Mouse (Mus musculus) cerebellum, postnatal 14 days (tissue): ENCODE results near the gene Osgin1.

Source experiments
- DNase-seq, 2 experiments: peaks; one replicate each; pipeline ENCODE4 v3.0.0; 2021; ENCODE audit warnings: mixed read lengths in 2 of 2

Osgin1 gene

GRCm38 (mm10) chr8:119446211-119446989, 12.5 kb downstream of the Osgin1 start, which contains the start of gene Necab2:
TSS of gene Necab2 (plus strand) at chr8:119446719.
- peak; percentile 95 to 98 for DNase-seq

GRCm38 (mm10) chr8:119446990-119447780, 13.3 kb downstream of the Osgin1 start:
- DNase-seq, result peak in 1 of 2 experiments; percentile 52

GRCm38 (mm10) chr8:119447781-119448170, 13.9 kb downstream of the Osgin1 start:
- DNase-seq, result no peak

GRCm38 (mm10) chr8:119449627-119450026, 15.7 kb downstream of the Osgin1 start:
- DNase-seq, result no peak

- no peak for DNase-seq
Observed at GRCm38 (mm10) chr8:119451131-119451530, 17.2 kb downstream of the Osgin1 start.

GRCm38 (mm10) chr8:119452919-119453318, 19.0 kb downstream of the Osgin1 start:
- no peak for DNase-seq

- DNase-seq, result no peak
Observed at GRCm38 (mm10) chr8:119456045-119456444, 22.1 kb downstream of the Osgin1 start.

GRCm38 (mm10) chr8:119459724-119460123, 25.8 kb downstream of the Osgin1 start:
- peak in 1 of 2 experiments; percentile 56 for DNase-seq

GRCm38 (mm10) chr8:119461356-119461755, 27.4 kb downstream of the Osgin1 start:
- peak in 1 of 2 experiments; percentile 50 for DNase-seq

GRCm38 (mm10) chr8:119463709-119464108, 29.8 kb downstream of the Osgin1 start:
- no peak for DNase-seq

- DNase-seq, result peak in 1 of 2 experiments; percentile 36
Observed at GRCm38 (mm10) chr8:119466105-119466504, 32.2 kb downstream of the Osgin1 start.

- peak in 1 of 2 experiments; percentile 46 for DNase-seq
Observed at GRCm38 (mm10) chr8:119466794-119467193, 32.9 kb downstream of the Osgin1 start.

- DNase-seq, result peak in 1 of 2 experiments; percentile 69
Observed at GRCm38 (mm10) chr8:119468091-119468490, 34.2 kb downstream of the Osgin1 start.

- no peak for DNase-seq
Observed at GRCm38 (mm10) chr8:119478684-119479083, 44.8 kb downstream of the Osgin1 start.

GRCm38 (mm10) chr8:119484145-119484896, 50.4 kb downstream of the Osgin1 start:
- DNase-seq, result no peak

- no peak for DNase-seq
Observed at GRCm38 (mm10) chr8:119487093-119487492, 53.2 kb downstream of the Osgin1 start.
